Mouse (Mus musculus) limb, embryonic 15.5 days (tissue): Measurements from ENCODE around the gene Ly6c1. TPM values are rescaled to one million over a fixed set of nuclear protein-coding genes. Genes with fewer than 3 reads are reported as not detected.
"Not testable (repeated sequence)": the region's sequence is repeated elsewhere in the genome, so short reads cannot be mapped to it uniquely, and the experiment has no call there.

ENCODE experiments used
- ATAC-seq: fragments of 200-750 bp; cut with Nextera tagmentation; 2 replicates; pipeline ENCODE4 v1.8.0; 2017; ENCODE audit warnings: low read depth, moderate TSS enrichment; ENCODE audit not compliant: insufficient number of reproducible peaks, low FRiP score, low TSS enrichment
- H3K27ac ChIP-seq: fragments of 300-500 bp; sonication (generic); 2 replicates; pipeline ENCODE4 v1.5.1; 2015; ENCODE audit warnings: moderate library complexity, mild to moderate bottlenecking, inconsistent platforms
- H3K27me3 ChIP-seq: fragments of 300-500 bp; sonication (generic); 2 replicates; pipeline ENCODE4 v1.6.1; 2015; ENCODE audit warnings: inconsistent platforms
- H3K36me3 ChIP-seq: fragments of 300-500 bp; sonication (generic); 2 replicates; pipeline ENCODE4 v1.6.1; 2015; ENCODE audit warnings: inconsistent platforms
- H3K4me1 ChIP-seq: fragments of 300-500 bp; sonication (generic); 2 replicates; pipeline ENCODE4 v1.6.1; 2015; ENCODE audit warnings: inconsistent platforms
- H3K4me2 ChIP-seq: fragments of 300-500 bp; sonication (generic); 2 replicates; pipeline ENCODE4 v1.6.1; 2015; ENCODE audit warnings: mild to moderate bottlenecking, inconsistent platforms
- H3K4me3 ChIP-seq: fragments of 300-500 bp; sonication (generic); 2 replicates; pipeline ENCODE4 v1.5.1; 2015; ENCODE audit warnings: mild to moderate bottlenecking, inconsistent platforms
- H3K9ac ChIP-seq: fragments of 300-500 bp; sonication (generic); 2 replicates; pipeline ENCODE4 v1.6.1; 2015; ENCODE audit warnings: inconsistent platforms
- H3K9me3 ChIP-seq: fragments of 300-500 bp; sonication (generic); 2 replicates; pipeline ENCODE4 v1.6.1; 2016; ENCODE audit warnings: inconsistent platforms
- WGBS: fragments of 180-500 bp; shearing (Covaris S2); methylation state at CpG from one replicate; pipeline ENCODE4 v1.1.7; 2015; 5-methylcytosine and 5-hydroxymethylcytosine counted together
- polyA plus RNA-seq: library from polyadenylated mRNA; unstranded; fragments of >200 nt; fragmentation: Nextera tagmentation; extraction: Ambion mirVana; gene quantifications from 2 replicates; pipeline ENCODE4 v1.2.1, GENCODE M21; 2015

The Ly6c1 gene
- polyA plus RNA-seq, 1 experiment from 2014 or later: 14.1 TPM

- H3K27me3 ChIP-seq, H3K36me3 ChIP-seq, H3K9me3 ChIP-seq, H3K4me2 ChIP-seq, H3K27ac ChIP-seq, H3K4me3 ChIP-seq, ATAC-seq, H3K4me1 ChIP-seq, H3K9ac ChIP-seq: not testable (repeated sequence)
- 78% methylated on average over 3 of the region's 3 CpGs for WGBS
Measured at GRCm38 (mm10) chr15:75045501-75045900, 3.1 kb downstream of the Ly6c1 start.

- not testable (repeated sequence) for H3K4me2 ChIP-seq, H3K27me3 ChIP-seq, ATAC-seq, H3K4me1 ChIP-seq, H3K9me3 ChIP-seq, H3K4me3 ChIP-seq, H3K9ac ChIP-seq, H3K27ac ChIP-seq, H3K36me3 ChIP-seq
- 74% methylated on average over 8 of the region's 10 CpGs for WGBS
Measured at GRCm38 (mm10) chr15:75021020-75021759, 27.4 kb downstream of the Ly6c1 start.

DNA sequence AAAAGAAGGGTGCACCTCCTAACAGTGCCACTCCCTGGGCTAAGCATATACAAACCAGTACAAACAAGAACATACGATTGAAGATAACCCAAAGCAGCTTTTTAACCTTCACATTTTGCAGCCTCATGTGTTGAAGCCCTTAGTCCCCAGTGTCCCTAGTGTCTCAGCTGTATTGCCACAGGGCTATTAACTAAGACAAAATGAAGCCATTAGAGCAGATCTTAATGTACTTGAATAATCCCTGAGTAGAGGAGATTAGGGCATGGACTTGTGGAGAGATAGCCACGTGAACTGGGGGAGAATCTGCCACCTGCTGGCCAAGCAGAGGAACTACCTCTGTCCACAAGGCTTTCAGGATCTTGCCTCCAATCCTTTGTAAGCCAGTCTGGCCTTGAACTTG, 29.2 kb downstream of the Ly6c1 start:
- not testable (repeated sequence) for ATAC-seq, H3K9me3 ChIP-seq, H3K4me3 ChIP-seq, H3K4me1 ChIP-seq, H3K27ac ChIP-seq, H3K4me2 ChIP-seq, H3K27me3 ChIP-seq, H3K36me3 ChIP-seq, H3K9ac ChIP-seq
- 42% methylated on average over 2 of the region's 2 CpGs for WGBS

Other genes with a start within 250 kb of the Ly6c1 start
- 0.27 TPM in 1 of 2 replicates, not detected in the other for gene Gml2, start 229.8 kb downstream of the Ly6c1 start, polyA plus RNA-seq
- gene 2010109I03Rik, start 151.8 kb downstream of the Ly6c1 start, polyA plus RNA-seq: 0.10 and 0.70 TPM in 2 replicates
- 0.17 TPM in 1 of 2 replicates, not detected in the other for gene Ly6i, start 65.4 kb downstream of the Ly6c1 start, polyA plus RNA-seq
- 12.0 and 17.6 TPM in 2 replicates for gene Ly6a, start 50.8 kb downstream of the Ly6c1 start, polyA plus RNA-seq
- 1.1 and 1.4 TPM in 2 replicates for gene Ly6c2, start 63.1 kb upstream of the Ly6c1 start, polyA plus RNA-seq
- gene Ly6g, start 106.4 kb upstream of the Ly6c1 start, polyA plus RNA-seq: not detected in 2 replicates
- not detected in 2 replicates for gene BC025446, start 167.5 kb upstream of the Ly6c1 start, polyA plus RNA-seq
- gene Ly6f, start 219.6 kb upstream of the Ly6c1 start, polyA plus RNA-seq: not detected in 2 replicates